Mouse (Mus musculus) stomach, embryonic 14.5 days (tissue): ENCODE measurements around the gene Gm7356. TPM values are rescaled to one million over a fixed set of nuclear protein-coding genes. Genes with fewer than 3 reads are reported as not detected.
"Not testable (repeated sequence)": the region's sequence is repeated elsewhere in the genome, so short reads cannot be mapped to it uniquely, and the experiment has no call there.

Experiments
- ATAC-seq: fragments of 200-750 bp; cut with Nextera tagmentation; 2 replicates; pipeline ENCODE4 v1.8.0; 2017; ENCODE audit warnings: low read depth, moderate TSS enrichment; ENCODE audit not compliant: insufficient number of reproducible peaks, insufficient read depth, low FRiP score
- H3K27ac ChIP-seq: fragments of 300-500 bp; sonication (generic); 2 replicates; pipeline ENCODE4 v1.5.1; 2014; ENCODE audit warnings: mild to moderate bottlenecking, low read length, moderate library complexity, mixed read lengths
- H3K27me3 ChIP-seq: fragments of 300-500 bp; sonication (generic); 2 replicates; pipeline ENCODE4 v1.6.1; 2014; ENCODE audit warnings: low read length, control low read depth, mixed read lengths; ENCODE audit not compliant: control insufficient read depth, insufficient read depth
- H3K36me3 ChIP-seq: fragments of 300-500 bp; sonication (generic); 2 replicates; pipeline ENCODE4 v1.6.1; 2014; ENCODE audit warnings: mild to moderate bottlenecking, control low read depth, low read length, moderate library complexity, mixed read lengths; ENCODE audit not compliant: control insufficient read depth, insufficient read depth
- H3K4me1 ChIP-seq: fragments of 300-500 bp; sonication (generic); 2 replicates; pipeline ENCODE4 v1.6.1; 2014; ENCODE audit warnings: low read length, control low read depth, mixed read lengths; ENCODE audit not compliant: control insufficient read depth, insufficient read depth
- H3K4me2 ChIP-seq: fragments of 300-500 bp; sonication (generic); replicated peaks from 2 replicates; pipeline ENCODE4 v1.6.1; 2014; ENCODE audit warnings: low read depth, low read length, control low read depth
- H3K4me3 ChIP-seq: fragments of 300-500 bp; sonication (generic); 2 replicates; pipeline ENCODE4 v1.5.1; 2014; ENCODE audit warnings: low read depth, low read length, control low read depth
- H3K9ac ChIP-seq: fragments of 300-500 bp; sonication (generic); replicated peaks from 2 replicates; pipeline ENCODE4 v1.6.1; 2014; ENCODE audit warnings: low read depth, mild to moderate bottlenecking, control low read depth, low read length, moderate library complexity, mixed read lengths
- H3K9me3 ChIP-seq: fragments of 300-500 bp; sonication (generic); 2 replicates; pipeline ENCODE4 v1.6.1; 2016; ENCODE audit warnings: low read depth, low read length, control low read depth; ENCODE audit not compliant: control insufficient read depth
- WGBS: fragments of 180-500 bp; shearing (Covaris S2); extraction: QIAGEN DNeasy Blood & Tissue Kit; methylation state at CpG from one replicate; pipeline ENCODE4 v1.1.7; 2014; 5-methylcytosine and 5-hydroxymethylcytosine counted together
- polyA plus RNA-seq: library from polyadenylated mRNA; unstranded; fragments of >200 nt; fragmentation: Nextera tagmentation; extraction: Ambion mirVana; gene quantifications from 2 replicates; pipeline ENCODE4 v1.2.1, GENCODE M21; 2014

The Gm7356 gene
- polyA plus RNA-seq, 1 experiment from 2014 or later: not detected

DNA sequence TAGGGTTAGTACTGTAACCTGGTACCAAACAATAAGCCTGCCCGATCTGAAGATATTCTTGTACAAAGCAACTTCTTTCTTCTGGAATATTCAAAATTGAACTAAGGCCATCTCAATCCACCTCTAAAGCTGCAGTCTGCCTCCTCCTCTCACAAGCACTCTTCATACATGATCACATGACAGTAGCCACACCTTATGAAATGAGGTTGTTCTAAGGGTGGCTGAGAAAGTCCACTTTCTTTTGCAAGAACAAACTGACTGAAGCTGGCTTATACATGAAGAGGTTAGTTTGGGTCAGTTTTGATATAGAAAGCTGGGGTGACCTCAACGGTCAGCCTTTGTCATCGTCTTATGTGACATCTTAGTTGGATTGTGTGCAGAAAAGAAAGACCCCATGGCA, 41.3 kb downstream of the Gm7356 start:
- H3K9ac ChIP-seq, H3K9me3 ChIP-seq, H3K4me2 ChIP-seq, H3K4me3 ChIP-seq, ATAC-seq, H3K27ac ChIP-seq, H3K36me3 ChIP-seq, H3K4me1 ChIP-seq, H3K27me3 ChIP-seq: not testable (repeated sequence)
- WGBS: 84% methylated on average over 3 of the region's 3 CpGs

DNA sequence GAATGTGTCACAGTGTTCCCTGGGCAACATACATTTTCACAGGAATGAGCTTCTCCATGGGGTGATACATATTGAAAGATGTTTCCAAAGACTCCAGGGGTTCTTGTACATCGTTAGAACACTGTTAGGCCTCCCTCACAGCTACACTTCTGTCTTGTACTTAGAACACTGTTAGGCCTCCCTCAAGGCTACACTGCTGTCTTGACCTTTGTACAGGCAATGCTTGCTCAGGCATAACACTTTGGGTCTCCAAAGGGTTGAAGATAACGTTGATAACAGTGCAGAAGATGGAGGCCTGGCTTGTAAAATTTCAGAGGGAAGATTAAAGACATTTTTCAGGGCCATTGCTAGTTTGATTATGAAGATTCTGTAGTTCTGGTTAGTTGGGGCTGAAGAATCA, 45.4 kb downstream of the Gm7356 start:
- ATAC-seq: not testable (repeated sequence)
- WGBS: 51% methylated on average over 1 of the region's 2 CpGs

DNA sequence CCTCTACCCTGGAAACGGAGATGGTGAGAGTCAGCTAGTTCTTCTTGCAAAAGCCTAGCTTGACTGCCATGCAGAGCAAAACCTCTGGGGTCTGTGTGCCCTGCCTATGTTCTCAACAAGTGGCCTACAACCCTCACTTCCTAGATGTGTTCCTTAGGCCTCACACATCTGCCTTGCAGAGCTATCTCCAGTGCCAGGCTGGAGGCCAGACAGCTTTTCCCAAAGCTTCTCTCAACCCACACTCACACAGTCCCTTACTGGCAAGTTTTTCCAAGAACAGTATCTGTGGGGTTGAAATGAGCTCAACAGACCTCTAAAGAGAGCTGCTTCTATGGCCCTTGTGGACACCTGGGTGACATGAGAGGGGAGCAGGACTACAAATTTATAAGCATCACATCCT, 51.9 kb downstream of the Gm7356 start:
- not testable (repeated sequence) for H3K4me3 ChIP-seq, H3K36me3 ChIP-seq, H3K27me3 ChIP-seq, H3K27ac ChIP-seq, H3K9me3 ChIP-seq, H3K9ac ChIP-seq, H3K4me1 ChIP-seq, ATAC-seq, H3K4me2 ChIP-seq
- 90% methylated on average over 1 of the region's 1 CpGs for WGBS

More for the DNA sequence above, 45.4 kb downstream of the Gm7356 start:
- H3K4me3 ChIP-seq, H3K4me2 ChIP-seq, H3K36me3 ChIP-seq, H3K4me1 ChIP-seq, H3K9ac ChIP-seq, H3K27me3 ChIP-seq, H3K27ac ChIP-seq, H3K9me3 ChIP-seq: not testable (repeated sequence)

Other genes with a start within 250 kb of the Gm7356 start
- gene Afdn, start 243.2 kb downstream of the Gm7356 start, polyA plus RNA-seq: 84.6 and 99.3 TPM in 2 replicates
- 6.9 and 7.2 TPM in 2 replicates for gene Tcte2, start 241.9 kb downstream of the Gm7356 start, polyA plus RNA-seq
- not detected in 2 replicates for gene Gm7168, start 55.3 kb downstream of the Gm7356 start, polyA plus RNA-seq
- not detected in 2 replicates for gene Gm7358, start 55.8 kb upstream of the Gm7356 start, polyA plus RNA-seq
- 8.5 and 8.8 TPM in 2 replicates for gene Dact2, start 200.6 kb upstream of the Gm7356 start, polyA plus RNA-seq